Mouse (Mus musculus) stomach, embryonic 16.5 days (tissue): Measurements from ENCODE around the gene Gtpbp1. TPM values are rescaled to one million over a fixed set of nuclear protein-coding genes. Genes with fewer than 3 reads are reported as not detected.
A peak's percentile ranks its signal among the peaks of the same experiment; 100 is the strongest.

Experiments
- ATAC-seq: fragments of 200-750 bp; cut with Nextera tagmentation; 2 replicates; pipeline ENCODE4 v1.8.0; 2017; ENCODE audit warnings: moderate number of reproducible peaks, moderate TSS enrichment; ENCODE audit not compliant: insufficient read depth, low FRiP score
- H3K27ac ChIP-seq: fragments of 300-500 bp; sonication (generic); 2 replicates; pipeline ENCODE4 v1.5.1; 2014; ENCODE audit warnings: low read length
- H3K27me3 ChIP-seq: fragments of 300-500 bp; sonication (generic); 2 replicates; pipeline ENCODE4 v1.6.1; 2014; ENCODE audit warnings: low read length, control low read depth, mixed read lengths; ENCODE audit not compliant: control insufficient read depth, insufficient read depth
- H3K36me3 ChIP-seq: fragments of 300-500 bp; sonication (generic); 2 replicates; pipeline ENCODE4 v1.6.1; 2014; ENCODE audit warnings: low read length; ENCODE audit not compliant: control insufficient read depth, insufficient read depth
- H3K4me1 ChIP-seq: fragments of 300-500 bp; sonication (generic); 2 replicates; pipeline ENCODE4 v1.6.1; 2014; ENCODE audit warnings: low read length, control low read depth, mixed read lengths; ENCODE audit not compliant: control insufficient read depth, insufficient read depth
- H3K4me2 ChIP-seq: fragments of 300-500 bp; sonication (generic); 2 replicates; pipeline ENCODE4 v1.6.1; 2014; ENCODE audit warnings: low read depth, low read length, mixed read lengths
- H3K4me3 ChIP-seq: fragments of 300-500 bp; sonication (generic); replicated peaks from 2 replicates; pipeline ENCODE4 v1.5.1; 2014; ENCODE audit warnings: mild to moderate bottlenecking, low read length
- H3K9ac ChIP-seq: fragments of 300-500 bp; sonication (generic); 2 replicates; pipeline ENCODE4 v1.6.1; 2014; ENCODE audit warnings: low read length
- H3K9me3 ChIP-seq: fragments of 300-500 bp; sonication (generic); replicated peaks from 2 replicates; pipeline ENCODE4 v1.6.1; 2016; ENCODE audit warnings: low read length, control low read depth; ENCODE audit not compliant: control insufficient read depth
- WGBS: fragments of 180-500 bp; shearing (Covaris S2); extraction: QIAGEN DNeasy Blood & Tissue Kit; methylation state at CpG from one replicate; pipeline ENCODE4 v1.1.7; 2014; 5-methylcytosine and 5-hydroxymethylcytosine counted together
- polyA plus RNA-seq: library from polyadenylated mRNA; unstranded; fragments of >200 nt; fragmentation: Nextera tagmentation; extraction: Ambion mirVana; gene quantifications from 2 replicates; pipeline ENCODE4 v1.2.1, GENCODE M21; 2015

Gene Gtpbp1
- polyA plus RNA-seq, 1 experiment from 2014 or later: 24.0 TPM

- Histone ChIP-seq H3K4me2 (peak overlapping the region; percentile 80), H3K9me3 (no peaks in the 10 kb centered on the region), H3K9ac (peak overlapping the region; percentile 97), H3K36me3 (no peaks in the 10 kb centered on the region), H3K27ac (peak overlapping the region; percentile 98), H3K27me3 (no peaks in the 10 kb centered on the region), H3K4me1 (peaks cover 46% of the 10 kb centered on the region), H3K4me3 (peak overlapping the region; percentile 94)
- ATAC-seq: no peak
- WGBS: 5% methylated on average over 8 of the region's 8 CpGs
These were observed 2.2 kb upstream of the Gtpbp1 start for GRCm38 (mm10) chr15:79688268-79688956.

GRCm38 (mm10) chr15:79689662-79690425 is 801 bp upstream of the Gtpbp1 start:
- H3K9ac ChIP-seq: peak overlapping the region; percentile 54
- peak overlapping the region; percentile 87 for H3K4me3 ChIP-seq
- 10% methylated on average over 24 of the region's 24 CpGs for WGBS
- H3K27ac ChIP-seq: 0 out of 2 replicates have a peak overlapping the region, but pooled peaks have one; percentile 48
- H3K4me2 ChIP-seq: peak overlapping the region; percentile 66
- no peaks in the 10 kb centered on the region for H3K36me3 ChIP-seq
- no peaks in the 10 kb centered on the region for H3K9me3 ChIP-seq
- H3K4me1 ChIP-seq: peaks cover 32% of the 10 kb centered on the region
- H3K27me3 ChIP-seq: no peaks in the 10 kb centered on the region
- no peak for ATAC-seq

DNA sequence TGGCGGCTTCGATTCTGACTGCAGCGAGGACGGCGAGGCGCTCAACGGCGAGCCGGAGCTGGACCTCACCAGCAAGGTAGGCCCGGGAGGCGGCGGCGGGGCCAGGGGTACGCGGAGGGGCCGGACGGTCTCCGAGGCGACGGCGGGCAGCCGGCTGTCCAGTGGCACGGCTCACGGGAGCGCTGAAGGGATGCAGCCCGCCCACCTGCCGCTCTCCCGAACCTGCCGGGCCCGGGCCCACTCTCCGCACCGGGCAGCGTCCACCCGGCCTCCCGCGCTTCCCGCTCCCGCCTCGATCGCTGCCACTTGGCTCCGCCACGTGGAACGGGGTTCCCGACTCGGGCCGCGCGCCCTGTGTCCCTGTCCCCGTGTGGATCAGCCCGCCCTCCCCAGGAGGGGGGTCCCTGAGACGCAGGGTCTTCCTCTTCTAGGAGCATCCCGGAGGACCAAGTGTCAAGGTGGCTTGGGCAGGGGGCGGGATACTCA is 421 bp downstream of the Gtpbp1 start:
- Histone ChIP-seq H3K4me2 (peak overlapping the region; percentile 97), H3K9me3 (no peaks in the 10 kb centered on the region), H3K36me3 (no peaks in the 10 kb centered on the region), H3K9ac (peak overlapping the region; percentile 92), H3K27me3 (no peaks in the 10 kb centered on the region), H3K4me3 (peak overlapping the region; percentile 87), H3K27ac (peak overlapping the region; percentile 71), H3K4me1 (peaks cover 19% of the 10 kb centered on the region)
- under 1% methylated on average over 53 of the region's 53 CpGs for WGBS
- ATAC-seq: peak; percentile 1; the same call in 1 of the 2 replicates

DNA sequence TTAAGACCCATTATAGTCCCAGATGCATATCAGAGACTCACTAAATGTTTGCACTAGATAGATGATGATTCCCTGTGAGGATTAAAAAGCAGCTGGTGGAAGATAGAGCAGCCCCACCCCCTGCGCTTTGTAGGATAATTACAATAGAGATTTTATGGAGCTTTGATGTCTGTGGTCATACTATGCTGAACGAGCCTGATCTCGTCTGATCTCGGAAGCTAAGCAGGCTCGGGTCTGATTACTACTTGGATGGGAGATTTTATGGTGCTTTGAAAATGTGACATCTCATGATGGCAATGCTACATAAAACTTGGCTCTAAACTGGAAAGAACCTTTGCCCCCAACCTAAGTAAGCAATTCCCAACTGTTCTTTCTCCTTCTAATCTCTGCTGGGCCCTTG is 1.7 kb downstream of the Gtpbp1 start:
- no peak overlapping the region for H3K4me3 ChIP-seq
- 73% methylated on average over 5 of the region's 5 CpGs for WGBS
- H3K27ac ChIP-seq: no peak overlapping the region
- H3K9me3 ChIP-seq: no peaks in the 10 kb centered on the region
- no peak overlapping the region for H3K9ac ChIP-seq
- no peaks in the 10 kb centered on the region for H3K27me3 ChIP-seq
- 0 out of 2 replicates have a peak overlapping the region, but pooled peaks have one; percentile 97 for H3K4me2 ChIP-seq
- H3K4me1 ChIP-seq: peaks cover 15% of the 10 kb centered on the region
- no peak for ATAC-seq
- H3K36me3 ChIP-seq: no peaks in the 10 kb centered on the region

GRCm38 (mm10) chr15:79693740-79694139 is 3.1 kb downstream of the Gtpbp1 start:
- H3K4me1 ChIP-seq: peaks cover 21% of the 10 kb centered on the region
- no peak overlapping the region for H3K4me2 ChIP-seq
- ATAC-seq: no peak
- H3K27ac ChIP-seq: no peak overlapping the region
- H3K27me3 ChIP-seq: no peaks in the 10 kb centered on the region
- no peaks in the 10 kb centered on the region for H3K9me3 ChIP-seq
- H3K9ac ChIP-seq: no peak overlapping the region
- H3K36me3 ChIP-seq: no peaks in the 10 kb centered on the region
- WGBS: 71% methylated on average over 11 of the region's 11 CpGs
- 0 out of 2 replicates have a peak overlapping the region, but pooled peaks have one; percentile 5 for H3K4me3 ChIP-seq

GRCm38 (mm10) chr15:79694512-79694911 is 3.9 kb downstream of the Gtpbp1 start:
- no peaks in the 10 kb centered on the region for H3K27me3 ChIP-seq
- H3K4me1 ChIP-seq: peaks cover 21% of the 10 kb centered on the region
- no peak overlapping the region for H3K27ac ChIP-seq
- no peak overlapping the region for H3K4me3 ChIP-seq
- H3K4me2 ChIP-seq: no peak overlapping the region
- no peaks in the 10 kb centered on the region for H3K9me3 ChIP-seq
- WGBS: 86% methylated on average over 4 of the region's 4 CpGs
- no peak for ATAC-seq
- no peak overlapping the region for H3K9ac ChIP-seq
- H3K36me3 ChIP-seq: no peaks in the 10 kb centered on the region

DNA sequence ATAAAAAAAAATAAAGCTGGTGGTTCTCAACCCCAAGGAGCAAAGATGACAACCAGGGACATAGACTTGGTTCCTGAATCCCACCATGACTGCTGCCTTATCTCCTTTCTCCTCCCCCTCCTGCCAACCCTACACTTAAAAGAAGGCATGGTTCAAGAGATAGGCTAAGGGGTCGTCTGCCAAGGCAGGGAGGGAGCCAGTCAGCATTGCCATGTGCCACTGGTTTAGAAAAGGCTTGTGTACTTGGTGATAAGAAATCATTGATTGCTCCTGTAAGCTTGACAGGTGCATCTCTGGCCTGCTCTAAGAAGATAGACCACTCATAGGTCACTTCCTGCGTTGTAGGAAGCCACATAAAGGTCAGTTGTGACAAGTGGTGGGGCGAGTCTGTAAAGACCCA is 4.9 kb downstream of the Gtpbp1 start:
- Histone ChIP-seq H3K27ac (no peak overlapping the region), H3K9me3 (no peaks in the 10 kb centered on the region), H3K9ac (no peak overlapping the region), H3K4me2 (no peak overlapping the region), H3K27me3 (no peaks in the 10 kb centered on the region), H3K4me3 (no peak overlapping the region), H3K4me1 (peaks cover 21% of the 10 kb centered on the region), H3K36me3 (no peaks in the 10 kb centered on the region)
- WGBS: 33% methylated on average over 3 of the region's 3 CpGs
- no peak for ATAC-seq

DNA sequence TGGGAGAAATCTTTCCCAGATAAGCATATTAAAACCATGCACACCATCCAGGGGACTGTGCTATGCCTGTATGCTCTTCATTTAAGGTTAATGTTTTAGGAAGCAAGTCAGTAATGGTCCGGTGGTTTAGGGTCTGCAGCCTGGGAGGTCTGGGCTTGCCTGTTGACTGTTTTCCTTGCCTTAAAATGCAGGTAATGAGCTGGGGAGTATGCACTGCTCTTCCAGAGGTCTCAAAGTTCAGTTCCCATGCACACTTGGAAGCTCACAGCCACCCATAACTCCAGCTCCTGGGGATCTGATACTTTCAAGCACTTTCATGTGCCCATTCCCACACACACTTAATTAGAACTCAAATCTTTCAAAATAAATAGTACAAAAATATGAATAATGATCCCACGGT is 5.9 kb downstream of the Gtpbp1 start:
- H3K27ac ChIP-seq: no peak overlapping the region
- H3K9ac ChIP-seq: no peak overlapping the region
- ATAC-seq: no peak
- H3K4me3 ChIP-seq: no peak overlapping the region
- no peak overlapping the region for H3K4me2 ChIP-seq
- H3K27me3 ChIP-seq: no peaks in the 10 kb centered on the region
- no peaks in the 10 kb centered on the region for H3K9me3 ChIP-seq
- WGBS: 94% methylated on average over 2 of the region's 2 CpGs
- peaks cover 20% of the 10 kb centered on the region for H3K4me1 ChIP-seq
- H3K36me3 ChIP-seq: no peaks in the 10 kb centered on the region

GRCm38 (mm10) chr15:79697011-79697410 is 6.4 kb downstream of the Gtpbp1 start:
- no peak overlapping the region for H3K27ac ChIP-seq
- 88% methylated on average over 6 of the region's 6 CpGs for WGBS
- ATAC-seq: no peak

More at GRCm38 (mm10) chr15:79697011-79697410, 6.4 kb downstream of the Gtpbp1 start:
- no peak overlapping the region for H3K9ac ChIP-seq
- H3K36me3 ChIP-seq: no peaks in the 10 kb centered on the region
- H3K4me1 ChIP-seq: peaks cover 15% of the 10 kb centered on the region
- H3K4me2 ChIP-seq: no peak overlapping the region
- no peak overlapping the region for H3K4me3 ChIP-seq
- H3K9me3 ChIP-seq: no peaks in the 10 kb centered on the region
- no peaks in the 10 kb centered on the region for H3K27me3 ChIP-seq
